Mouse (Mus musculus): Measurements from ENCODE around the gene Adgrg7.
A peak's percentile ranks its signal among the peaks of the same experiment; 100 is the strongest.

The Adgrg7 gene

GRCm38 (mm10) chr16:56795481-56796139 is at the start of gene Adgrg7:
TSS of gene Adgrg7 (minus strand) at chr16:56795855.
- DNase-seq (ENCODE audit: low read depth, low spot score), result no peak

GRCm38 (mm10) chr16:56842988-56843387 is 47.3 kb upstream of the Adgrg7 start:
- no peak for DNase-seq (ENCODE audit: low read depth, low spot score)

- no peak for DNase-seq (ENCODE audit: low read depth, low spot score)
These were observed 37.7 kb upstream of the Adgrg7 start for GRCm38 (mm10) chr16:56833312-56833711.

GRCm38 (mm10) chr16:56831986-56832385 is 36.3 kb upstream of the Adgrg7 start:
- DNase-seq (ENCODE audit: low read depth, low spot score), result no peak

- DNase-seq (ENCODE audit: low read depth, low spot score), result no peak
These were observed 5.9 kb upstream of the Adgrg7 start for GRCm38 (mm10) chr16:56801370-56802109.

- DNase-seq (ENCODE audit: low read depth, low spot score), result no peak
These were observed 5.3 kb upstream of the Adgrg7 start for GRCm38 (mm10) chr16:56800946-56801345.

- peak; percentile 14 for DNase-seq (ENCODE audit: low read depth, low spot score)
These were observed 4.8 kb upstream of the Adgrg7 start for GRCm38 (mm10) chr16:56800469-56800868.

GRCm38 (mm10) chr16:56799541-56800029 is 3.9 kb upstream of the Adgrg7 start:
- DNase-seq (ENCODE audit: low read depth, low spot score), result no peak

GRCm38 (mm10) chr16:56798873-56799272 is 3.2 kb upstream of the Adgrg7 start:
- no peak for DNase-seq (ENCODE audit: low read depth, low spot score)

- no peak for DNase-seq (ENCODE audit: low read depth, low spot score)
These were observed 1.1 kb downstream of the Adgrg7 start for GRCm38 (mm10) chr16:56794383-56795144.

- DNase-seq (ENCODE audit: low read depth, low spot score), result no peak
These were observed 1.9 kb downstream of the Adgrg7 start for GRCm38 (mm10) chr16:56793778-56794177.

GRCm38 (mm10) chr16:56785943-56786342 is 9.7 kb downstream of the Adgrg7 start:
- DNase-seq (ENCODE audit: low read depth, low spot score), result no peak

GRCm38 (mm10) chr16:56771163-56772105 is 24.2 kb downstream of the Adgrg7 start:
- DNase-seq (ENCODE audit: low read depth, low spot score), result peak; percentile 48

- DNase-seq (ENCODE audit: low read depth, low spot score), result no peak
These were observed 66.6 kb downstream of the Adgrg7 start for GRCm38 (mm10) chr16:56729060-56729459.

- no peak for DNase-seq (ENCODE audit: low read depth, low spot score)
These were observed 70.7 kb downstream of the Adgrg7 start for GRCm38 (mm10) chr16:56724927-56725326.

- DNase-seq (ENCODE audit: low read depth, low spot score), result no peak
These were observed 73.3 kb downstream of the Adgrg7 start for GRCm38 (mm10) chr16:56722357-56722756.

GRCm38 (mm10) chr16:56719031-56719430 is 76.6 kb downstream of the Adgrg7 start:
- no peak for DNase-seq (ENCODE audit: low read depth, low spot score)

GRCm38 (mm10) chr16:56717224-56718200 is 78.1 kb downstream of the Adgrg7 start, which contains the start of gene Tfg:
TSS of gene Tfg (minus strand) at chr16:56717450.
- peak; percentile 99 for DNase-seq (ENCODE audit: low read depth, low spot score)

- DNase-seq (ENCODE audit: low read depth, low spot score), result no peak
These were observed 79.0 kb downstream of the Adgrg7 start for GRCm38 (mm10) chr16:56716557-56717179.
